Mouse (Mus musculus) stomach, adult 2 months (tissue): ENCODE results near the gene Sod3. TPM values are rescaled to one million over a fixed set of nuclear protein-coding genes. Genes with fewer than 3 reads are reported as not detected.

ENCODE experiments used
- polyA plus RNA-seq: library from polyadenylated mRNA; depleted of rRNA; stranded (reverse); fragments of >200 nt; gene quantifications from 2 replicates; pipeline ENCODE4 v1.2.3, GENCODE M21; 2012; rRNA removed

Gene Sod3
- polyA plus RNA-seq = 25.2 and 29.0 TPM in 2 replicates

DNA sequence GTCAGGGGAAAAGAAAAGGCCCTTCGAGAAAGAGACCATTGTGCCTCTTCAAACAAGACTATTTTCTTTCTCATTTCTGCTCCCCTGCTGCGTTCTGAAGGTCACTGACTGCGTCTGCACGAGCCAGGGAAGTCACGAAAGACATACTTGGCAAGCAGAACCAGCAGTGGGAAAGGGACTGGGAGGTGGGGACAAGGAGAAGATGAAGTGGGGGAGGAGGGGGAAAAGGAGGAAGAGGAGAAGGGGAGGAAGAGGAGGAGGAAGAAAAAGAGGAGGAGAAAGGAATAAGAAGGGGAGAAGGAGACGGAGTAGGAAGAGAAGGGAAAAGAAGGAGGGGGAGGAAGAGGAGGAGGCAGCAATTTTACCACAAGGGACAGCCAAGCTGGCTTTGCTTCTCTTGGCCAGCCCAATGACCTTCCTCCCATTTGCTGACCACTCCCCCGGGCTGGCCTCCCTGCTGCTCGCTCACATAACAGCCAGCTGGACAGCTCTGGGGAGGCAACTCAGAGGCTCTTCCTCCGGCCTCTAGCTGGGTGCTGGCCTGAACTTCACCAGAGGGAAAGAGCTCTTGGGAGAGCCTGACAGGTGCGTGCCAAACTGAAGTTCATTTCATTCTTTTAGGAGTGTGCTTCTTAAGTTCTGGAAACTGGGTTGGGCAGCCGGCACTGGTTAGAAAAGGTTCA lies at the start of gene Sod3:
Gene Sod3 (plus strand): TSS at position 324 of the 683 bp plus-strand sequence.

Other genes starting within 250 kb of the Sod3 start
- 3.5 and 6.2 TPM in 2 replicates for gene Dhx15, start 173.3 kb upstream of the Sod3 start, polyA plus RNA-seq
- gene Ccdc149, start 107.7 kb downstream of the Sod3 start, polyA plus RNA-seq = 1.2 and 1.3 TPM in 2 replicates
- 0.53 and 0.82 TPM in 2 replicates for gene Lgi2, start 202.7 kb downstream of the Sod3 start, polyA plus RNA-seq